Mouse (Mus musculus): ENCODE results near the gene Prpf6. TPM values are rescaled to one million over a fixed set of nuclear protein-coding genes. Genes with fewer than 3 reads are reported as not detected.

Prpf6 gene
- total and polyA plus RNA-seq, 3 experiments = 58.7 to 69.4 TPM; not detected in 1

DNA sequence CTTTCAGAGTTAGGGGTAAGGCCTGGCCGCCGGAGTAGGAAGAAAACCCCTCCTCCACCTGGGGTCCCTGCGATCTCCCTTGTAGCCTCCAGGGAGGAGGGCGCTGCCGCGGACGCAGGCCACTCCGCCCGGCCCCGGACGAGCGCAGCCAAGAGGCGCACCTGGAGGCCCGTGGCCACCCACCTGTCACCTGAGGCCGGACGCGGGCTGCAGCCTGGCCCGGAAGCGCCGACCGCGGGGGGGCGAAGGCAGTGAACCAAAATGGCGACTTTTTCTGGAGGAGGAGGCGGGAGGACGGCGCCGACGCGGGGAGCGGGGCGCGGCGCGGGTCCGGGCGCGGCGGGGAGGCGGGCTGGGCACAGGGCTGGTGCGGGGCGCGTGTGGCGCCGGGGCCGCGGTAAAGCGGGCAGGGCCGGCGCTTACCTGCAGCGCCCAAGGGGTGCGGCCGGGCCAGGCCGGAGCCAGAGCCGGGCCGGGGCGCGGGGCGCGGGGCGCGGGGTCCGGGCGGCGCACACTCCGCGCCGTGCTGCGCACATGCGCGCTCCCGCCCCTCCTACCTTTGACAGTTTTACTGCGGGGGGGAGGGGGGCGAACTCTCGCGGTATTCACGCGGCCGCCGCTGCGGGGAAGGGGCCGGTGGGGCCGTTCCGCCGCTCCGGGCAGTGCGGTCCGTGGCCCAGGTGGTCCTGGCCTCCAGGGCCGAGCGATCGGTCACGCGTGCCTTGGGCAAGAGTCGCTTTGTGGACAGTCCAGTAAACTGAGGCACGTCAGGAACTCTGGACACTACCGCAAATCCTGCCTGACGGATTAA, 768 bp downstream of the Prpf6 start, which contains the start of gene Zfp512b (continued):
- TF ChIP-seq ETS1 (IDR thresholded peaks at IDR 0.05; ENCODE audit: low read depth, low read length) (peak; percentile 7; the same call in 1 of the 2 replicates), TAL1 (IDR thresholded peaks at IDR 0.05; ENCODE audit: low read length) (no peak), ZNF384 (IDR thresholded peaks at IDR 0.05; ENCODE audit: low read depth, low read length) (no peak), JUND (IDR thresholded peaks at IDR 0.05; ENCODE audit: low read depth, low read length) (no peak)

- H3K36me3 ChIP-seq (ENCODE audit: control insufficient read depth in 1 of 2, insufficient read depth in 2 of 2, low read length in 2 of 2) = peaks cover 0 to 11% of the 10 kb centered on the region in 2 experiments; a peak in 3 of 4 replicates
- peak overlapping the region; percentile 81 for H3K9ac ChIP-seq (ENCODE audit: control insufficient read depth, low read depth, low read length, poor library complexity, severe bottlenecking)
- H3K27me3 ChIP-seq (ENCODE audit: control insufficient read depth in 1 of 2, insufficient read depth in 2 of 2, low read length in 2 of 2) = no peaks in the 10 kb centered on the region
- DNase-seq (ENCODE audit: low read depth, low spot score) = peak; percentile 89
- no peaks in the 10 kb centered on the region for H3K9me3 ChIP-seq (replicated peaks; ENCODE audit: insufficient read depth, low read length)
- H3K4me1 ChIP-seq (ENCODE audit: control insufficient read depth in 1 of 2, insufficient read depth in 2 of 2, low read length in 2 of 2) = peaks cover 3 to 21% of the 10 kb centered on the region in 2 experiments
- H3K4me3 ChIP-seq (ENCODE audit: control insufficient read depth in 1 of 2, insufficient read depth in 1 of 2, low read depth in 2 of 2, low read length in 2 of 2) = peak overlapping the region; percentile 74 to 98
- TF ChIP-seq SMC3 (IDR thresholded peaks at IDR 0.05; ENCODE audit: low read depth, low read length) = 0 out of 2 replicates have a peak, but pooled peaks have one; percentile 2
- peak in 1 of 2 experiments; percentile 48; a peak in 2 of 4 replicates for TF ChIP-seq POLR2A (IDR thresholded peaks at IDR 0.05; ENCODE audit: control insufficient read depth in 1 of 2, insufficient read depth in 1 of 2, low read depth in 1 of 2, low read length in 2 of 2, poor library complexity in 1 of 2)
- peak; percentile 67; the same call in 1 of the 2 replicates for TF ChIP-seq TBP (IDR thresholded peaks at IDR 0.05; ENCODE audit: low read depth, low read length)
- no peak for TF ChIP-seq MAZ (IDR thresholded peaks at IDR 0.05; ENCODE audit: low read depth, low read length)
- no peak for TF ChIP-seq ZNF384 (IDR thresholded peaks at IDR 0.05; ENCODE audit: low read depth, low read length)
- TF ChIP-seq MXI1 (IDR thresholded peaks at IDR 0.05; ENCODE audit: low read depth, low read length) = peak; percentile 14; the same call in 1 of the 2 replicates
- no peak for TF ChIP-seq MAFK (IDR thresholded peaks at IDR 0.05; ENCODE audit: borderline replicate concordance, low read depth, low read length)
- no peak for TF ChIP-seq BHLHE40 (IDR thresholded peaks at IDR 0.05; ENCODE audit: borderline replicate concordance, low read depth, low read length)
- peak; percentile 86 for TF ChIP-seq SIN3A (IDR thresholded peaks at IDR 0.05; ENCODE audit: low read length)
- no peak; the same call in 1 of the 2 replicates for TF ChIP-seq KAT2A (conservative IDR thresholded peaks at IDR 0.05; ENCODE audit: low read depth, low read length)
- TF ChIP-seq MYB (IDR thresholded peaks at IDR 0.05; ENCODE audit: low read depth, low read length) = peak; percentile 8; the same call in 1 of the 2 replicates
- peak; percentile 41; the same call in 1 of the 2 replicates for TF ChIP-seq RCOR1 (IDR thresholded peaks at IDR 0.05; ENCODE audit: low read depth, low read length)
- peak; percentile 14; the same call in 1 of the 2 replicates for TF ChIP-seq TCF12 (IDR thresholded peaks at IDR 0.05; ENCODE audit: low read depth, low read length)
- peak; percentile 44 for TF ChIP-seq HCFC1 (IDR thresholded peaks at IDR 0.05; ENCODE audit: low read depth, low read length)
- peak; percentile 53 to 60; a peak in 2 of 4 replicates for TF ChIP-seq EP300 (IDR thresholded peaks at IDR 0.05; ENCODE audit: low read depth in 1 of 2, low read length in 2 of 2)
- TF ChIP-seq USF2 (IDR thresholded peaks at IDR 0.05; ENCODE audit: borderline replicate concordance in 1 of 2, insufficient read depth in 1 of 2, low read depth in 1 of 2, low read length in 2 of 2) = no peak
- 0 out of 2 replicates have a peak, but pooled peaks have one; percentile 4 for TF ChIP-seq ETS1 (IDR thresholded peaks at IDR 0.05; ENCODE audit: low read depth, low read length)
- peak overlapping the region; percentile 90 for H3K27ac ChIP-seq (ENCODE audit: control insufficient read depth, low read depth, low read length)
- H3K79me2 ChIP-seq (ENCODE audit: control insufficient read depth, insufficient read depth, low read length, poor library complexity) = peaks cover 14% of the 10 kb centered on the region
These were observed 1.4 kb downstream of the Prpf6 start for GRCm38 (mm10) chr2:181593042-181593421.
